Mouse (Mus musculus) CH12.LX (cell line): ENCODE measurements around the gene Tial1. TPM values are rescaled to one million over a fixed set of nuclear protein-coding genes. Genes with fewer than 3 reads are reported as not detected.

Experiments used
- DNase-seq: peaks from one replicate; pipeline ENCODE4 v3.0.0-alpha.2; 2013; ENCODE audit errors: extremely low read depth
- H3K27ac ChIP-seq: 2 replicates; pipeline ENCODE4 v1.5.1; 2012; ENCODE audit warnings: low read depth, mild to moderate bottlenecking, control low read depth, moderate library complexity; ENCODE audit not compliant: insufficient read depth
- H3K27me3 ChIP-seq: replicated peaks from 2 replicates; pipeline ENCODE3; 2012; ENCODE audit warnings: inconsistent platforms
- H3K36me3 ChIP-seq, 2 experiments: replicated peaks in 1 of 2; 2 replicates each; pipeline versions ENCODE3 to v1.6.1; 2012; ENCODE audit warnings: inconsistent platforms in 1 of 2, low read length in 1 of 2, mild to moderate bottlenecking in 1 of 2, mixed read lengths in 1 of 2, moderate library complexity in 1 of 2; ENCODE audit not compliant: control insufficient read depth in 1 of 2, insufficient read depth in 1 of 2
- H3K4me1 ChIP-seq, 2 experiments: 2 replicates each; pipeline ENCODE4 v1.6.1; 2012; ENCODE audit warnings: inconsistent platforms in 1 of 2, moderate library complexity in 1 of 2; ENCODE audit not compliant: insufficient read depth in 2 of 2, control insufficient read depth in 1 of 2
- H3K4me2 ChIP-seq: 2 replicates; pipeline ENCODE4 v1.6.1; 2012; ENCODE audit warnings: low read depth, mild to moderate bottlenecking, control low read depth; ENCODE audit not compliant: poor library complexity, insufficient read depth, severe bottlenecking
- H3K4me3 ChIP-seq, 3 experiments: fragments of 150-350 bp in 1 of 3; sonication (generic) in 1 of 3; replicated peaks in 1 of 3; 2 replicates each; pipeline versions ENCODE3 to v1.5.1; 2011 to 2012; ENCODE audit warnings: low read depth in 2 of 3, low read length in 2 of 3, mild to moderate bottlenecking in 2 of 3, moderate library complexity in 2 of 3, control low read depth in 1 of 3, improper control_type of control experiment in 1 of 3, inconsistent platforms in 1 of 3, mixed read lengths in 1 of 3; ENCODE audit not compliant: poor library complexity in 1 of 3
- H3K79me2 ChIP-seq: replicated peaks from 2 replicates; pipeline ENCODE4 v1.6.1; 2012; ENCODE audit warnings: mild to moderate bottlenecking, moderate library complexity; ENCODE audit not compliant: control insufficient read depth, poor library complexity, insufficient read depth, severe bottlenecking; ENCODE audit errors: extremely low read depth
- H3K9ac ChIP-seq: 2 replicates; pipeline ENCODE4 v1.6.1; 2012; ENCODE audit warnings: low read depth, mild to moderate bottlenecking, control low read depth, moderate library complexity; ENCODE audit not compliant: insufficient read depth
- H3K9me3 ChIP-seq: replicated peaks from 2 replicates; pipeline ENCODE3; 2012; ENCODE audit warnings: low read length, inconsistent platforms, mixed read lengths
- CHD1 ChIP-seq: IDR thresholded peaks from 2 replicates; pipeline ENCODE4 v1.6.1; 2012; ENCODE audit warnings: low read depth, low read length, improper control_type of control experiment, inconsistent platforms
- CHD2 ChIP-seq: IDR thresholded peaks from 2 replicates; pipeline ENCODE4 v1.6.1; 2011; ENCODE audit warnings: low read length, improper control_type of control experiment
- CTCF ChIP-seq, 2 experiments: IDR thresholded peaks in 1 of 2; conservative IDR thresholded peaks in 1 of 2; 2 replicates each; pipeline ENCODE4 v1.5.1; 2011 to 2012; ENCODE audit warnings: low read depth in 2 of 2, low read length in 2 of 2, improper control_type of control experiment in 1 of 2, inconsistent platforms in 1 of 2, mild to moderate bottlenecking in 1 of 2, moderate library complexity in 1 of 2
- E2F4 ChIP-seq: IDR thresholded peaks from 2 replicates; pipeline ENCODE4 v1.6.1; 2011; ENCODE audit warnings: low read depth, low read length, improper control_type of control experiment; ENCODE audit not compliant: insufficient replicate concordance
- EP300 ChIP-seq: IDR thresholded peaks from 2 replicates; pipeline ENCODE4 v1.6.1; 2011; ENCODE audit warnings: low read length, improper control_type of control experiment
- ETS1 ChIP-seq: conservative IDR thresholded peaks from 2 replicates; pipeline ENCODE4 v1.6.1; 2012; ENCODE audit warnings: low read depth, mild to moderate bottlenecking, inconsistent platforms, low read length, improper control_type of control experiment, moderate library complexity
- HCFC1 ChIP-seq: IDR thresholded peaks from 2 replicates; pipeline ENCODE4 v1.6.1; 2012; ENCODE audit warnings: low read depth, mild to moderate bottlenecking, inconsistent platforms, low read length, improper control_type of control experiment
- JUN ChIP-seq: IDR thresholded peaks from 2 replicates; pipeline ENCODE4 v1.6.1; 2011; ENCODE audit warnings: low read depth, mild to moderate bottlenecking, low read length, improper control_type of control experiment, moderate library complexity; ENCODE audit not compliant: insufficient read depth
- JUND ChIP-seq: conservative IDR thresholded peaks from 2 replicates; pipeline ENCODE4 v1.6.1; 2011; ENCODE audit warnings: low read depth, low read length, improper control_type of control experiment
- KAT2A ChIP-seq: IDR thresholded peaks from 2 replicates; pipeline ENCODE4 v1.6.1; 2012; ENCODE audit warnings: low read length, improper control_type of control experiment, inconsistent platforms; ENCODE audit not compliant: insufficient replicate concordance
- MAFK ChIP-seq: IDR thresholded peaks from 2 replicates; pipeline ENCODE4 v1.6.1; 2011; ENCODE audit warnings: low read length, improper control_type of control experiment; ENCODE audit not compliant: insufficient replicate concordance
- MAX ChIP-seq: IDR thresholded peaks from 2 replicates; pipeline ENCODE4 v1.6.1; 2011; ENCODE audit warnings: low read length, improper control_type of control experiment
- MAZ ChIP-seq: IDR thresholded peaks from 2 replicates; pipeline ENCODE4 v1.6.1; 2012; ENCODE audit warnings: low read depth, mild to moderate bottlenecking, inconsistent platforms, low read length, improper control_type of control experiment, moderate library complexity
- MEF2A ChIP-seq: IDR thresholded peaks from 2 replicates; pipeline ENCODE4 v1.6.1; 2014; ENCODE audit warnings: low read depth, mild to moderate bottlenecking, inconsistent platforms, low read length, improper control_type of control experiment, borderline replicate concordance
- MXI1 ChIP-seq: IDR thresholded peaks from 2 replicates; pipeline ENCODE4 v1.6.1; 2011; ENCODE audit warnings: mild to moderate bottlenecking, low read depth, low read length, improper control_type of control experiment
- NELFE ChIP-seq: IDR thresholded peaks from 2 replicates; pipeline ENCODE4 v1.6.1; 2011; ENCODE audit warnings: low read depth, low read length, improper control_type of control experiment
- NRF1 ChIP-seq: IDR thresholded peaks from 2 replicates; pipeline ENCODE4 v1.6.1; 2014; ENCODE audit warnings: low read depth, mild to moderate bottlenecking, inconsistent platforms, low read length, improper control_type of control experiment, moderate library complexity
- PAX5 ChIP-seq: IDR thresholded peaks from 2 replicates; pipeline ENCODE4 v1.6.1; 2012; ENCODE audit warnings: low read length, inconsistent platforms, mixed read lengths
- POLR2A ChIP-seq: IDR thresholded peaks from 2 replicates; pipeline ENCODE4 v1.6.1; 2011; ENCODE audit warnings: low read depth, mild to moderate bottlenecking, improper control_type of control experiment, low read length
- POLR2AphosphoS2 ChIP-seq: IDR thresholded peaks from 2 replicates; pipeline ENCODE4 v1.6.1; 2011; ENCODE audit warnings: low read depth, low read length, improper control_type of control experiment
- RCOR1 ChIP-seq: conservative IDR thresholded peaks from 2 replicates; pipeline ENCODE4 v1.6.1; 2012; ENCODE audit warnings: low read depth, mild to moderate bottlenecking, inconsistent platforms, low read length, improper control_type of control experiment
- SMC3 ChIP-seq: IDR thresholded peaks from 2 replicates; pipeline ENCODE4 v1.6.1; 2011; ENCODE audit warnings: low read depth, low read length, improper control_type of control experiment
- TBP ChIP-seq: conservative IDR thresholded peaks from 2 replicates; pipeline ENCODE4 v1.6.1; 2011; ENCODE audit warnings: low read depth, low read length, improper control_type of control experiment
- TCF12 ChIP-seq: IDR thresholded peaks from 2 replicates; pipeline ENCODE4 v1.6.1; 2014; ENCODE audit warnings: low read depth, mild to moderate bottlenecking, inconsistent platforms, low read length, improper control_type of control experiment
- UBTF ChIP-seq: IDR thresholded peaks from 2 replicates; pipeline ENCODE4 v1.6.1; 2012; ENCODE audit warnings: low read depth, mild to moderate bottlenecking, inconsistent platforms, low read length, improper control_type of control experiment, moderate library complexity
- ZC3H11A ChIP-seq: IDR thresholded peaks from 2 replicates; pipeline ENCODE4 v1.6.1; 2012; ENCODE audit warnings: low read depth, mild to moderate bottlenecking, inconsistent platforms, low read length, improper control_type of control experiment
- ZMIZ1 ChIP-seq: IDR thresholded peaks from 2 replicates; pipeline ENCODE4 v1.6.1; 2012; ENCODE audit warnings: low read depth, mild to moderate bottlenecking, inconsistent platforms, low read length, improper control_type of control experiment
- ZNF384 ChIP-seq: IDR thresholded peaks from 2 replicates; pipeline ENCODE4 v1.6.1; 2012; ENCODE audit warnings: low read depth, low read length, improper control_type of control experiment, inconsistent platforms
- dilution Hi-C: fragments of 300-500 bp; cut with MboI; formaldehyde crosslinking; loops from 2 replicates; pipeline ENCODE4 v1.14.3; 2020; ENCODE audit warnings: low sequenced_read_pairs; ENCODE audit not compliant: extremely low pct_unique_long_range_greater_than_20kb, extremely low pct_ligation_motif_present
- in situ Hi-C: fragments of 300-500 bp; cut with MboI; formaldehyde crosslinking; loops from 3 replicates; pipeline ENCODE4 v1.14.3; 2019; ENCODE audit warnings: low sequenced_read_pairs, low pct_ligation_motif_present, low pct_unique_long_range_greater_than_20kb, mixed read lengths
- polyA plus RNA-seq: library from polyadenylated mRNA; unstranded; fragments of >175 nt; gene quantifications from 2 replicates; pipeline ENCODE4 v1.2.1, GENCODE M21; 2012; ENCODE audit warnings: low read depth; ENCODE audit not compliant: insufficient read length
- total RNA-seq, 2 experiments: library from RNA; depleted of rRNA; stranded (reverse); fragments of 300-350 nt in 1 of 2; fragments of >200 nt in 1 of 2; gene quantifications; 2 replicates each; pipeline ENCODE4 v1.2.3; 2012 to 2014

Gene Tial1
- total and polyA plus RNA-seq, 3 experiments = 43.2 to 101 (median 52.9) TPM

GRCm38 (mm10) chr7:128393756-128394155 is 67.8 kb downstream of the Tial1 start:
- DNase-seq = no peak
- Histone ChIP-seq H3K9me3 (no peaks in the 10 kb centered on the region), H3K27ac (no peak overlapping the region), H3K4me3 (no peak overlapping the region), H3K79me2 (no peaks in the 10 kb centered on the region), H3K27me3 (no peaks in the 10 kb centered on the region), H3K9ac (no peak overlapping the region), H3K4me2 (no peak overlapping the region), H3K36me3 (no peaks in the 10 kb centered on the region), H3K4me1 (peaks cover 19 to 41% of the 10 kb centered on the region in 2 experiments)
- in situ Hi-C loops = no loop called here
- dilution Hi-C loops = no loop called here
- TF ChIP-seq MAX (no peak), CHD2 (no peak), NELFE (no peak), PAX5 (no peak), HCFC1 (no peak), MEF2A (no peak), RCOR1 (no peak), JUND (no peak), MXI1 (no peak), CHD1 (no peak), ZMIZ1 (no peak), CTCF (conservative IDR thresholded peaks at IDR 0.05 in 1 of 2, IDR thresholded peaks at IDR 0.05 in 1 of 2; ENCODE audit: low read depth in 2 of 2, low read length in 2 of 2) (no peak), EP300 (no peak), NRF1 (no peak), TCF12 (no peak), ZC3H11A (no peak), JUN (no peak), MAFK (no peak), E2F4 (no peak)

DNA sequence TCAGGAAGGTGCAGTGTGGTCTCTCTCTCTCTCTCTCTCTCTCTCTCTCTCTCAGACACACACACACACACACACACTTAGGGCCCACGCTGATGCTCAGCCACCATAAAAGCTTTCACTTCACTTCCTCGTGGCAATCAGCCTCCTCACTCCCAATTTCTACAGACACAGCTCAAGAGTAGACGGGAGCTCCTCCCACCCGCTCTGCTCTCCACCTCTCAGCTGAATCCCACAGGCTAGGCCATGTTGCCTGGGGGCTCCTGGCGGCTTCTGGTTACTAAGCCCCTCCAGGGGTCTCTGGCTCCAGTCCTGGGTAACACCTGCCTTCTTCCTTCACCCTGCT is 68.6 kb downstream of the Tial1 start:
- peak overlapping the region; percentile 58 for H3K27ac ChIP-seq

More for the DNA sequence above, 68.6 kb downstream of the Tial1 start:
- Histone ChIP-seq H3K9ac (peak overlapping the region; percentile 10; the same call in 1 of the 2 replicates), H3K4me2 (peak overlapping the region; percentile 75), H3K79me2 (no peaks in the 10 kb centered on the region)
- in situ Hi-C loops = no loop called here
- TF ChIP-seq TBP (no peak), POLR2A (no peak; the same call in 1 of the 2 replicates), ETS1 (no peak), RCOR1 (no peak), MAZ (no peak), CHD2 (no peak), NELFE (no peak), KAT2A (no peak), UBTF (no peak), POLR2AphosphoS2 (no peak), ZNF384 (no peak), CHD1 (no peak), CTCF (conservative IDR thresholded peaks at IDR 0.05 in 1 of 2, IDR thresholded peaks at IDR 0.05 in 1 of 2; ENCODE audit: low read depth in 2 of 2, low read length in 2 of 2) (no peak), SMC3 (no peak), ZMIZ1 (no peak), ZC3H11A (no peak), JUN (no peak), MXI1 (no peak), NRF1 (no peak)
- TF ChIP-seq, all 38 proteins: peak for 0
- no peak overlapping the region for H3K4me3 ChIP-seq
- H3K9me3 ChIP-seq = no peaks in the 10 kb centered on the region
- dilution Hi-C loops = no loop called here
- H3K4me1 ChIP-seq = peaks cover 12 to 33% of the 10 kb centered on the region in 2 experiments
- H3K27me3 ChIP-seq = no peaks in the 10 kb centered on the region
- no peaks in the 10 kb centered on the region for H3K36me3 ChIP-seq
- DNase-seq = peak; percentile 30
